Mouse (Mus musculus) stomach, postnatal 0 days (tissue): ENCODE measurements around the gene B430218F22Rik. TPM values are rescaled to one million over a fixed set of nuclear protein-coding genes. Genes with fewer than 3 reads are reported as not detected.

Experiments used
- ATAC-seq: fragments of 200-750 bp; cut with Nextera tagmentation; 2 replicates; pipeline ENCODE4 v1.8.0; 2017; ENCODE audit not compliant: low FRiP score, low TSS enrichment
- DNase-seq: peaks from one replicate; pipeline ENCODE4 v3.0.0-alpha.2; 2016; ENCODE audit warnings: low spot score
- H3K27ac ChIP-seq: fragments of 300-500 bp; sonication (generic); replicated peaks from 2 replicates; pipeline ENCODE4 v1.5.1; 2014; ENCODE audit warnings: mild to moderate bottlenecking, control low read depth
- H3K27me3 ChIP-seq: fragments of 300-500 bp; sonication (generic); 2 replicates; pipeline ENCODE4 v1.6.1; 2014; ENCODE audit warnings: low read length; ENCODE audit not compliant: control insufficient read depth, insufficient read depth
- H3K36me3 ChIP-seq: fragments of 300-500 bp; sonication (generic); 2 replicates; pipeline ENCODE4 v1.6.1; 2014; ENCODE audit warnings: low read length, mixed read lengths; ENCODE audit not compliant: control insufficient read depth, insufficient read depth
- H3K4me1 ChIP-seq: fragments of 300-500 bp; sonication (generic); replicated peaks from 2 replicates; pipeline ENCODE4 v1.6.1; 2014; ENCODE audit warnings: antibody characterized with exemption; ENCODE audit not compliant: control insufficient read depth, insufficient read depth
- H3K4me2 ChIP-seq: fragments of 300-500 bp; sonication (generic); replicated peaks from 2 replicates; pipeline ENCODE4 v1.6.1; 2014; ENCODE audit warnings: low read depth, mild to moderate bottlenecking, control low read depth, moderate library complexity
- H3K4me3 ChIP-seq: fragments of 300-500 bp; sonication (generic); 2 replicates; pipeline ENCODE4 v1.5.1; 2014; ENCODE audit warnings: low read depth, low read length, control low read depth
- H3K9ac ChIP-seq: fragments of 300-500 bp; sonication (generic); 2 replicates; pipeline ENCODE4 v1.6.1; 2014; ENCODE audit warnings: mild to moderate bottlenecking, low read length, control low read depth, mixed read lengths
- H3K9me3 ChIP-seq: fragments of 300-500 bp; sonication (generic); 2 replicates; pipeline ENCODE4 v1.6.1; 2016; ENCODE audit warnings: low read length; ENCODE audit not compliant: control insufficient read depth
- CTCF ChIP-seq: IDR thresholded peaks from 2 replicates; pipeline ENCODE4 v1.5.1; 2016; ENCODE audit warnings: antibody characterized with exemption, low read depth, mild to moderate bottlenecking, moderate library complexity
- EP300 ChIP-seq: optimal IDR thresholded peaks from 2 replicates; pipeline ENCODE3; 2016; ENCODE audit warnings: antibody characterized with exemption
- WGBS: fragments of 180-500 bp; shearing (Covaris S2); extraction: QIAGEN DNeasy Blood & Tissue Kit; methylation state at CpG from one replicate; pipeline ENCODE4 v1.1.7; 2014; 5-methylcytosine and 5-hydroxymethylcytosine counted together
- polyA plus RNA-seq: library from polyadenylated mRNA; unstranded; fragments of >200 nt; fragmentation: Nextera tagmentation; extraction: Ambion mirVana; gene quantifications from 2 replicates; pipeline ENCODE4 v1.2.1, GENCODE M21; 2015

B430218F22Rik gene
- 1.2 and 1.3 TPM in 2 replicates for polyA plus RNA-seq

- H3K9ac ChIP-seq, result peak within 1 kb of the TSS; percentile 89
- H3K4me1 ChIP-seq, result no peaks in the 10 kb centered on the region
- ATAC-seq, result peak; percentile 98
- under 1% methylated on average over 89 of the region's 93 CpGs for WGBS
- H3K27me3 ChIP-seq, result no peaks in the 10 kb centered on the region
- H3K36me3 ChIP-seq, result peaks cover 6% of the 10 kb centered on the region; the same call in 1 of the 2 replicates
- peak within 1 kb of the TSS; percentile 86 for H3K4me3 ChIP-seq
- H3K27ac ChIP-seq, result peak within 1 kb of the TSS; percentile 74
- DNase-seq, result peak; percentile 95
- TF ChIP-seq CTCF, result no peak
- TF ChIP-seq EP300, result no peak
- no peaks in the 10 kb centered on the region for H3K9me3 ChIP-seq
- H3K4me2 ChIP-seq, result peak within 1 kb of the TSS; percentile 88
Measured at GRCm38 (mm10) chr13:118386511-118387447, at the start of gene B430218F22Rik, which contains the start of gene Mrps30. Gene B430218F22Rik (plus strand): TSS chr13:118386630. Gene Mrps30 (minus strand): TSS chr13:118387252.

- H3K4me1 ChIP-seq, result no peaks in the 10 kb centered on the region
- TF ChIP-seq EP300 (no peak), CTCF (peak; percentile 88)
- no peaks in the 10 kb centered on the region for H3K9me3 ChIP-seq
- no peak overlapping the region for H3K4me3 ChIP-seq
- no peak overlapping the region for H3K4me2 ChIP-seq
- DNase-seq, result no peak
- 16% methylated on average over 10 of the region's 10 CpGs for WGBS
- no peak overlapping the region for H3K9ac ChIP-seq
- H3K27ac ChIP-seq, result no peak overlapping the region
- ATAC-seq, result no peak
- no peaks in the 10 kb centered on the region for H3K27me3 ChIP-seq
- H3K36me3 ChIP-seq, result no peaks in the 10 kb centered on the region
Measured at GRCm38 (mm10) chr13:118350257-118350656, 36.2 kb upstream of the B430218F22Rik start.

- ATAC-seq, result no peak
- Histone ChIP-seq H3K9ac (no peak overlapping the region), H3K4me1 (no peaks in the 10 kb centered on the region), H3K36me3 (no peaks in the 10 kb centered on the region), H3K9me3 (no peaks in the 10 kb centered on the region), H3K4me2 (no peak overlapping the region), H3K4me3 (no peak overlapping the region), H3K27ac (no peak overlapping the region), H3K27me3 (no peaks in the 10 kb centered on the region)
- no peak for DNase-seq
- 88% methylated on average over 10 of the region's 10 CpGs for WGBS
- TF ChIP-seq EP300, result no peak
- no peak for TF ChIP-seq CTCF
Measured at GRCm38 (mm10) chr13:118350870-118351269, 35.6 kb upstream of the B430218F22Rik start.

GRCm38 (mm10) chr13:118363342-118363741 lies 23.1 kb upstream of the B430218F22Rik start:
- WGBS, result 82% methylated on average over 6 of the region's 6 CpGs

GRCm38 (mm10) chr13:118365774-118366173 lies 20.7 kb upstream of the B430218F22Rik start:
- no peak overlapping the region for H3K4me3 ChIP-seq
- ATAC-seq, result no peak
- no peak overlapping the region for H3K9ac ChIP-seq
- no peaks in the 10 kb centered on the region for H3K27me3 ChIP-seq
- H3K4me1 ChIP-seq, result no peaks in the 10 kb centered on the region
- H3K4me2 ChIP-seq, result no peak overlapping the region
- no peaks in the 10 kb centered on the region for H3K9me3 ChIP-seq
- WGBS, result 61% methylated on average over 1 of the region's 1 CpGs
- no peak for TF ChIP-seq CTCF
- TF ChIP-seq EP300, result no peak
- no peaks in the 10 kb centered on the region for H3K36me3 ChIP-seq
- DNase-seq, result no peak
- H3K27ac ChIP-seq, result no peak overlapping the region

More at GRCm38 (mm10) chr13:118363342-118363741, 23.1 kb upstream of the B430218F22Rik start:
- Histone ChIP-seq H3K4me3 (no peak overlapping the region), H3K9ac (no peak overlapping the region), H3K4me1 (no peaks in the 10 kb centered on the region), H3K9me3 (no peaks in the 10 kb centered on the region), H3K27ac (no peak overlapping the region), H3K36me3 (no peaks in the 10 kb centered on the region), H3K27me3 (no peaks in the 10 kb centered on the region), H3K4me2 (no peak overlapping the region)
- ATAC-seq (no peak), DNase-seq (no peak)
- TF ChIP-seq EP300 (no peak), CTCF (no peak)

- no peak overlapping the region for H3K27ac ChIP-seq
- H3K4me3 ChIP-seq, result no peak overlapping the region
- H3K27me3 ChIP-seq, result no peaks in the 10 kb centered on the region
- no peaks in the 10 kb centered on the region for H3K9me3 ChIP-seq
- H3K9ac ChIP-seq, result no peak overlapping the region
- no peak for TF ChIP-seq CTCF
- TF ChIP-seq EP300, result no peak
- ATAC-seq, result no peak
- DNase-seq, result no peak
- no peak overlapping the region for H3K4me2 ChIP-seq
- no peaks in the 10 kb centered on the region for H3K4me1 ChIP-seq
- no peaks in the 10 kb centered on the region for H3K36me3 ChIP-seq
- WGBS, result 50% methylated on average over 4 of the region's 4 CpGs
Measured at GRCm38 (mm10) chr13:118372871-118373270, 13.6 kb upstream of the B430218F22Rik start.
